Mouse (Mus musculus) thymus, postnatal 4 days (tissue): ENCODE measurements around the gene Dmrta2.

Experiments
- DNase-seq: peaks from one replicate; pipeline ENCODE4 v3.0.0; 2021

Dmrta2 gene

GRCm38 (mm10) chr4:110028461-110029188 is 50.8 kb downstream of the Dmrta2 start:
- peak; percentile 42 for DNase-seq

- DNase-seq: no peak
Observed at GRCm38 (mm10) chr4:110029446-110029845, 51.6 kb downstream of the Dmrta2 start.
